Mouse (Mus musculus): ENCODE data around the gene Trak1. TPM values are rescaled to one million over a fixed set of nuclear protein-coding genes. Genes with fewer than 3 reads are reported as not detected.
A peak's percentile ranks its signal among the peaks of the same experiment; 100 is the strongest.
"Not testable (repeated sequence)": the region's sequence is repeated elsewhere in the genome, so short reads cannot be mapped to it uniquely, and the experiment has no call there.

The Trak1 gene
- total RNA-seq, 4 experiments from 2014 or later = 206 to 233 (median 225) TPM

- no peak for DNase-seq (ENCODE audit: low spot score in 2 of 2)
Observed at GRCm38 (mm10) chr9:121316621-121317405, 19.5 kb downstream of the Trak1 start.

GRCm38 (mm10) chr9:121319323-121319966 is 22.1 kb downstream of the Trak1 start:
- peak in 1 of 2 experiments; percentile 62 for DNase-seq (ENCODE audit: low spot score in 2 of 2)

- no peak for DNase-seq (ENCODE audit: low spot score in 2 of 2)
Observed at GRCm38 (mm10) chr9:121320433-121320832, 23.1 kb downstream of the Trak1 start.

- no peak for DNase-seq (ENCODE audit: low spot score in 2 of 2)
Observed at GRCm38 (mm10) chr9:121321118-121321517, 23.8 kb downstream of the Trak1 start.

- DNase-seq (ENCODE audit: low spot score in 2 of 2) = no peak
Observed at GRCm38 (mm10) chr9:121322034-121322433, 24.7 kb downstream of the Trak1 start.

GRCm38 (mm10) chr9:121328342-121328741 is 31.0 kb downstream of the Trak1 start:
- DNase-seq (ENCODE audit: low spot score in 2 of 2) = not testable (repeated sequence)

GRCm38 (mm10) chr9:121329181-121329580 is 31.9 kb downstream of the Trak1 start:
- DNase-seq (ENCODE audit: low spot score in 2 of 2) = no peak

GRCm38 (mm10) chr9:121330065-121330464 is 32.8 kb downstream of the Trak1 start:
- no peak for DNase-seq (ENCODE audit: low spot score in 2 of 2)

- no peak for DNase-seq (ENCODE audit: low spot score in 2 of 2)
Observed at GRCm38 (mm10) chr9:121331438-121331837, 34.1 kb downstream of the Trak1 start.

- DNase-seq (ENCODE audit: low spot score in 2 of 2) = no peak
Observed at GRCm38 (mm10) chr9:121331878-121332630, 34.8 kb downstream of the Trak1 start.

GRCm38 (mm10) chr9:121333559-121333958 is 36.3 kb downstream of the Trak1 start:
- DNase-seq (ENCODE audit: low spot score in 2 of 2) = no peak

- DNase-seq (ENCODE audit: low spot score in 2 of 2) = no peak
Observed at GRCm38 (mm10) chr9:121334311-121334851, 37.1 kb downstream of the Trak1 start.

- no peak for DNase-seq (ENCODE audit: low spot score in 2 of 2)
Observed at GRCm38 (mm10) chr9:121335568-121335967, 38.3 kb downstream of the Trak1 start.

GRCm38 (mm10) chr9:121336324-121336946 is 39.1 kb downstream of the Trak1 start:
- no peak for DNase-seq (ENCODE audit: low spot score in 2 of 2)

- no peak for DNase-seq (ENCODE audit: low spot score in 2 of 2)
Observed at GRCm38 (mm10) chr9:121337216-121337937, 40.1 kb downstream of the Trak1 start.

GRCm38 (mm10) chr9:121337938-121338289 is 40.6 kb downstream of the Trak1 start:
- DNase-seq (ENCODE audit: low spot score in 2 of 2) = no peak

GRCm38 (mm10) chr9:121341832-121342231 is 44.5 kb downstream of the Trak1 start:
- no peak for DNase-seq (ENCODE audit: low spot score in 2 of 2)

- no peak for DNase-seq (ENCODE audit: low spot score in 2 of 2)
Observed at GRCm38 (mm10) chr9:121342510-121343110, 45.3 kb downstream of the Trak1 start.

- no peak for DNase-seq (ENCODE audit: low spot score in 2 of 2)
Observed at GRCm38 (mm10) chr9:121343122-121343876, 46.0 kb downstream of the Trak1 start.

GRCm38 (mm10) chr9:121344344-121344743 is 47.0 kb downstream of the Trak1 start:
- DNase-seq (ENCODE audit: low spot score in 2 of 2) = no peak

Data from left cerebral cortex, adult 8-10 months (tissue).